Mouse (Mus musculus) spleen, postnatal 10 days (tissue): ENCODE data around the gene Ap2a1.

Source experiments
- DNase-seq, 2 experiments: peaks; one replicate each; pipeline ENCODE4 v3.0.0; 2021 to 2022; ENCODE audit warnings: low spot score in 2 of 2

Ap2a1 gene

GRCm38 (mm10) chr7:44929204-44930151 is at the start of gene Ap2a1:
Gene Ap2a1, minus strand, starts transcription at chr7:44929496.
- peak; percentile 98 to 100 for DNase-seq

GRCm38 (mm10) chr7:44978300-44978699 is 49.0 kb upstream of the Ap2a1 start:
- DNase-seq, result no peak

GRCm38 (mm10) chr7:44975117-44975419 is 45.8 kb upstream of the Ap2a1 start:
- DNase-seq, result no peak

GRCm38 (mm10) chr7:44974383-44975116 is 45.3 kb upstream of the Ap2a1 start, which contains the start of gene Cpt1c:
Gene Cpt1c, minus strand, starts transcription at chr7:44974851.
- peak; percentile 42 to 79 for DNase-seq

- DNase-seq, result no peak
Measured at GRCm38 (mm10) chr7:44973415-44974130, 44.3 kb upstream of the Ap2a1 start.

GRCm38 (mm10) chr7:44971142-44971541 is 41.8 kb upstream of the Ap2a1 start:
- DNase-seq, result no peak

- DNase-seq, result peak; percentile 32 to 68
Measured at GRCm38 (mm10) chr7:44970231-44970691, 41.0 kb upstream of the Ap2a1 start.

GRCm38 (mm10) chr7:44966638-44967037 is 37.3 kb upstream of the Ap2a1 start:
- peak in 1 of 2 experiments; percentile 12 for DNase-seq

- peak in 1 of 2 experiments; percentile 38 for DNase-seq
Measured at GRCm38 (mm10) chr7:44965975-44966374, 36.7 kb upstream of the Ap2a1 start.

GRCm38 (mm10) chr7:44964990-44965389 is 35.7 kb upstream of the Ap2a1 start:
- DNase-seq, result no peak

- DNase-seq, result no peak
Measured at GRCm38 (mm10) chr7:44962831-44963230, 33.5 kb upstream of the Ap2a1 start.

GRCm38 (mm10) chr7:44962337-44962736 is 33.0 kb upstream of the Ap2a1 start:
- DNase-seq, result no peak

GRCm38 (mm10) chr7:44960512-44960910 is 31.2 kb upstream of the Ap2a1 start:
- DNase-seq, result no peak

GRCm38 (mm10) chr7:44959874-44960511 is 30.7 kb upstream of the Ap2a1 start:
- peak in 1 of 2 experiments; percentile 67 for DNase-seq

- DNase-seq, result no peak
Measured at GRCm38 (mm10) chr7:44959281-44959680, 30.0 kb upstream of the Ap2a1 start.

GRCm38 (mm10) chr7:44958208-44958607 is 28.9 kb upstream of the Ap2a1 start:
- peak in 1 of 2 experiments; percentile 53 for DNase-seq

GRCm38 (mm10) chr7:44957183-44957835 is 28.0 kb upstream of the Ap2a1 start:
- no peak for DNase-seq

- DNase-seq, result no peak
Measured at GRCm38 (mm10) chr7:44956266-44956665, 27.0 kb upstream of the Ap2a1 start.

- DNase-seq, result no peak
Measured at GRCm38 (mm10) chr7:44955628-44956027, 26.3 kb upstream of the Ap2a1 start.

- no peak for DNase-seq
Measured at GRCm38 (mm10) chr7:44954091-44954885, 25.0 kb upstream of the Ap2a1 start.
